Mouse (Mus musculus): ENCODE measurements at regions not wholly inside any gene's neighbourhood (a gene's known extent, or its start where the extent isn't known, plus 50 kb on each side); places are given as distances from the start of the nearest gene placed in this dataset.

GRCm38 (mm10) chr12:12446281-12446680 lies 184.3 kb downstream of the Fam49a start:
- no peak for ATAC-seq (replicated peaks; ENCODE audit: poor library complexity)

GRCm38 (mm10) chr12:12442872-12443271 lies 180.9 kb downstream of the Fam49a start:
- ATAC-seq (replicated peaks; ENCODE audit: poor library complexity) = peak; percentile 34

GRCm38 (mm10) chr12:12436379-12436778 lies 174.4 kb downstream of the Fam49a start:
- ATAC-seq (replicated peaks; ENCODE audit: poor library complexity) = peak; percentile 50

- no peak for ATAC-seq (replicated peaks; ENCODE audit: poor library complexity)
Measured at GRCm38 (mm10) chr12:12432597-12432996, 170.7 kb downstream of the Fam49a start.

Data from megakaryocyte progenitor cell, adult 5-6 weeks (primary cell).